Mouse (Mus musculus) urinary bladder, postnatal 10 days (tissue): Measurements from ENCODE around the gene Tefm.

Experiments
- DNase-seq: peaks from one replicate; pipeline ENCODE4 v3.0.0; 2022; ENCODE audit warnings: low spot score

Gene Tefm

GRCm38 (mm10) chr11:80090555-80091164 is 51.3 kb downstream of the Tefm start:
- DNase-seq = no peak

- no peak for DNase-seq
These were observed 52.2 kb downstream of the Tefm start for GRCm38 (mm10) chr11:80089817-80090214.

GRCm38 (mm10) chr11:80088917-80089816 is 52.8 kb downstream of the Tefm start, which contains the start of gene Atad5:
Atad5 (plus strand) TSS chr11:80089400.
- DNase-seq = peak; percentile 76

GRCm38 (mm10) chr11:80086844-80087243 is 55.1 kb downstream of the Tefm start:
- no peak for DNase-seq
